Mouse (Mus musculus) hindbrain, embryonic 15.5 days (tissue): ENCODE results near the gene Nabp2. TPM values are rescaled to one million over a fixed set of nuclear protein-coding genes. Genes with fewer than 3 reads are reported as not detected.

ENCODE experiments used
- ATAC-seq: fragments of 200-750 bp; cut with Nextera tagmentation; 2 replicates; pipeline ENCODE4 v1.8.0; 2017; ENCODE audit warnings: low read depth, moderate number of reproducible peaks, moderate TSS enrichment; ENCODE audit not compliant: low FRiP score
- H3K27ac ChIP-seq: fragments of 300-500 bp; sonication (generic); replicated peaks from 2 replicates; pipeline ENCODE4 v1.5.1; 2015; ENCODE audit warnings: mild to moderate bottlenecking, inconsistent platforms
- H3K27me3 ChIP-seq: fragments of 300-500 bp; sonication (generic); 2 replicates; pipeline ENCODE4 v1.6.1; 2015; ENCODE audit warnings: control low read depth, inconsistent platforms
- H3K36me3 ChIP-seq: fragments of 300-500 bp; sonication (generic); 2 replicates; pipeline ENCODE4 v1.6.1; 2015; ENCODE audit warnings: control low read depth, inconsistent platforms
- H3K4me1 ChIP-seq: fragments of 300-500 bp; sonication (generic); replicated peaks from 2 replicates; pipeline ENCODE4 v1.6.1; 2015; ENCODE audit warnings: control low read depth, inconsistent platforms
- H3K4me2 ChIP-seq: fragments of 300-500 bp; sonication (generic); 2 replicates; pipeline ENCODE4 v1.6.1; 2015; ENCODE audit warnings: moderate library complexity, mild to moderate bottlenecking, inconsistent platforms
- H3K4me3 ChIP-seq: fragments of 300-500 bp; sonication (generic); 2 replicates; pipeline ENCODE4 v1.5.1; 2015; ENCODE audit warnings: mild to moderate bottlenecking, inconsistent platforms
- H3K9ac ChIP-seq: fragments of 300-500 bp; sonication (generic); 2 replicates; pipeline ENCODE4 v1.6.1; 2015; ENCODE audit warnings: inconsistent platforms
- H3K9me3 ChIP-seq: fragments of 300-500 bp; sonication (generic); 2 replicates; pipeline ENCODE4 v1.6.1; 2016; ENCODE audit warnings: control low read depth, inconsistent platforms
- WGBS: fragments of 180-500 bp; shearing (Covaris S2); methylation state at CpG from one replicate; pipeline ENCODE4 v1.1.7; 2015; 5-methylcytosine and 5-hydroxymethylcytosine counted together
- polyA plus RNA-seq: library from polyadenylated mRNA; unstranded; fragments of >200 nt; fragmentation: Nextera tagmentation; extraction: Ambion mirVana; gene quantifications from 2 replicates; pipeline ENCODE4 v1.2.1, GENCODE M21; 2015

Nabp2 gene
- polyA plus RNA-seq, 1 experiment from 2014 or later = 141 TPM

- Histone ChIP-seq H3K9ac (no peak overlapping the region), H3K4me1 (no peaks in the 10 kb centered on the region), H3K4me3 (no peak overlapping the region), H3K9me3 (no peaks in the 10 kb centered on the region), H3K4me2 (no peak overlapping the region), H3K27me3 (no peaks in the 10 kb centered on the region), H3K36me3 (peaks cover 54% of the 10 kb centered on the region), H3K27ac (no peak overlapping the region)
- WGBS = 70% methylated on average over 7 of the region's 7 CpGs
- ATAC-seq = no peak
These were observed 13.3 kb upstream of the Nabp2 start for GRCm38 (mm10) chr10:128424604-128425003.

- H3K27ac ChIP-seq = no peak overlapping the region
- H3K27me3 ChIP-seq = no peaks in the 10 kb centered on the region
- no peak for ATAC-seq
- no peak overlapping the region for H3K4me2 ChIP-seq
- H3K9ac ChIP-seq = no peak overlapping the region
- no peaks in the 10 kb centered on the region for H3K9me3 ChIP-seq
- no peak overlapping the region for H3K4me3 ChIP-seq
- 85% methylated on average over 5 of the region's 5 CpGs for WGBS
- H3K36me3 ChIP-seq = peaks cover 59% of the 10 kb centered on the region
- H3K4me1 ChIP-seq = no peaks in the 10 kb centered on the region
These were observed 11.1 kb upstream of the Nabp2 start for GRCm38 (mm10) chr10:128422426-128422825.

- Histone ChIP-seq H3K4me2 (no peak overlapping the region), H3K9me3 (no peaks in the 10 kb centered on the region), H3K9ac (no peak overlapping the region), H3K27me3 (no peaks in the 10 kb centered on the region), H3K27ac (no peak overlapping the region), H3K36me3 (peaks cover 43% of the 10 kb centered on the region), H3K4me3 (no peak overlapping the region), H3K4me1 (peaks cover 38% of the 10 kb centered on the region)
- 95% methylated on average over 5 of the region's 5 CpGs for WGBS
- ATAC-seq = no peak
These were observed 3.6 kb upstream of the Nabp2 start for GRCm38 (mm10) chr10:128414848-128415247.

- Histone ChIP-seq H3K4me3 (peak overlapping the region; percentile 92), H3K27me3 (no peaks in the 10 kb centered on the region), H3K4me1 (peaks cover 46% of the 10 kb centered on the region), H3K36me3 (peaks cover 30% of the 10 kb centered on the region), H3K9me3 (no peaks in the 10 kb centered on the region), H3K27ac (no peak overlapping the region), H3K4me2 (peak overlapping the region; percentile 95), H3K9ac (peak overlapping the region; percentile 89; the same call in 1 of the 2 replicates)
- no peak for ATAC-seq
- WGBS = 67% methylated on average over 1 of the region's 1 CpGs
These were observed 1.8 kb upstream of the Nabp2 start for GRCm38 (mm10) chr10:128413076-128413475.

GRCm38 (mm10) chr10:128412558-128412957, 1.3 kb upstream of the Nabp2 start:
- peaks cover 51% of the 10 kb centered on the region for H3K4me1 ChIP-seq
- H3K36me3 ChIP-seq = peaks cover 29% of the 10 kb centered on the region
- H3K4me2 ChIP-seq = peak overlapping the region; percentile 95
- ATAC-seq = no peak
- peak overlapping the region; percentile 93 for H3K27ac ChIP-seq
- H3K27me3 ChIP-seq = no peaks in the 10 kb centered on the region
- 46% methylated on average over 1 of the region's 1 CpGs for WGBS
- H3K9me3 ChIP-seq = no peaks in the 10 kb centered on the region
- peak overlapping the region; percentile 92 for H3K4me3 ChIP-seq
- H3K9ac ChIP-seq = peak overlapping the region; percentile 89

- peaks cover 51% of the 10 kb centered on the region for H3K4me1 ChIP-seq
- WGBS = 1% methylated on average over 14 of the region's 14 CpGs
- no peak for ATAC-seq
- H3K36me3 ChIP-seq = peaks cover 24% of the 10 kb centered on the region
- H3K9ac ChIP-seq = peak overlapping the region; percentile 89
- H3K9me3 ChIP-seq = no peaks in the 10 kb centered on the region
- peak overlapping the region; percentile 95 for H3K4me2 ChIP-seq
- H3K27ac ChIP-seq = peak overlapping the region; percentile 93
- H3K27me3 ChIP-seq = no peaks in the 10 kb centered on the region
- peak overlapping the region; percentile 92 for H3K4me3 ChIP-seq
These were observed 726 bp upstream of the Nabp2 start for GRCm38 (mm10) chr10:128412055-128412381.

GRCm38 (mm10) chr10:128410560-128410845, 789 bp downstream of the Nabp2 start:
- Histone ChIP-seq H3K4me2 (peak overlapping the region; percentile 95), H3K4me1 (peaks cover 51% of the 10 kb centered on the region), H3K9ac (no peak overlapping the region; the same call in 1 of the 2 replicates), H3K27ac (peak overlapping the region; percentile 93), H3K4me3 (peak overlapping the region; percentile 92), H3K9me3 (no peaks in the 10 kb centered on the region), H3K36me3 (peaks cover 18% of the 10 kb centered on the region), H3K27me3 (no peaks in the 10 kb centered on the region)
- ATAC-seq = no peak
- WGBS = 21% methylated on average over 4 of the region's 4 CpGs

- Histone ChIP-seq H3K9me3 (no peaks in the 10 kb centered on the region), H3K36me3 (peaks cover 14% of the 10 kb centered on the region), H3K27me3 (no peaks in the 10 kb centered on the region), H3K4me2 (peak overlapping the region; percentile 95), H3K9ac (peak overlapping the region; percentile 73), H3K4me1 (peaks cover 50% of the 10 kb centered on the region), H3K27ac (peak overlapping the region; percentile 92), H3K4me3 (peak overlapping the region; percentile 92)
- ATAC-seq = peak; percentile 91
- 7% methylated on average over 36 of the region's 36 CpGs for WGBS
These were observed 1.4 kb downstream of the Nabp2 start for GRCm38 (mm10) chr10:128409692-128410559.

GRCm38 (mm10) chr10:128408591-128409535, 2.4 kb downstream of the Nabp2 start:
- Histone ChIP-seq H3K9ac (peak overlapping the region; percentile 73), H3K36me3 (peaks cover 14% of the 10 kb centered on the region), H3K4me3 (peak overlapping the region; percentile 92), H3K9me3 (no peaks in the 10 kb centered on the region), H3K27me3 (no peaks in the 10 kb centered on the region), H3K4me1 (peaks cover 44% of the 10 kb centered on the region), H3K4me2 (peak overlapping the region; percentile 95), H3K27ac (peak overlapping the region; percentile 92)
- ATAC-seq = peak; percentile 6; the same call in 1 of the 2 replicates
- WGBS = 18% methylated on average over 35 of the region's 35 CpGs

- peaks cover 13% of the 10 kb centered on the region for H3K4me1 ChIP-seq
- H3K27me3 ChIP-seq = no peaks in the 10 kb centered on the region
- H3K4me3 ChIP-seq = no peak overlapping the region
- no peak overlapping the region for H3K9ac ChIP-seq
- ATAC-seq = no peak
- peaks cover 14% of the 10 kb centered on the region for H3K36me3 ChIP-seq
- no peak overlapping the region for H3K27ac ChIP-seq
- H3K9me3 ChIP-seq = no peaks in the 10 kb centered on the region
- no peak overlapping the region for H3K4me2 ChIP-seq
- WGBS = 81% methylated on average over 7 of the region's 7 CpGs
These were observed 7.4 kb downstream of the Nabp2 start for GRCm38 (mm10) chr10:128403931-128404330.

GRCm38 (mm10) chr10:128401638-128402037, 9.7 kb downstream of the Nabp2 start:
- no peaks in the 10 kb centered on the region for H3K4me1 ChIP-seq
- no peak overlapping the region for H3K27ac ChIP-seq
- no peaks in the 10 kb centered on the region for H3K27me3 ChIP-seq
- peaks cover 11% of the 10 kb centered on the region; the same call in 1 of the 2 replicates for H3K36me3 ChIP-seq
- no peaks in the 10 kb centered on the region for H3K9me3 ChIP-seq
- WGBS = 87% methylated on average over 9 of the region's 9 CpGs
- no peak for ATAC-seq
- H3K9ac ChIP-seq = no peak overlapping the region
- no peak overlapping the region for H3K4me2 ChIP-seq
- H3K4me3 ChIP-seq = no peak overlapping the region

- no peak within 1 kb of the TSS for H3K4me2 ChIP-seq
- H3K9me3 ChIP-seq = no peaks in the 10 kb centered on the region
- H3K4me1 ChIP-seq = no peaks in the 10 kb centered on the region
- H3K27ac ChIP-seq = no peak within 1 kb of the TSS
- peaks cover 9% of the 10 kb centered on the region; the same call in 1 of the 2 replicates for H3K36me3 ChIP-seq
- ATAC-seq = no peak
- H3K4me3 ChIP-seq = no peak within 1 kb of the TSS
- no peak within 1 kb of the TSS for H3K9ac ChIP-seq
- no peaks in the 10 kb centered on the region for H3K27me3 ChIP-seq
- WGBS = 19% methylated on average over 2 of the region's 2 CpGs
These were observed 10.2 kb downstream of the Nabp2 start, which contains the start of gene Slc39a5 for GRCm38 (mm10) chr10:128401056-128401455. TSS of gene Slc39a5 (minus strand) at chr10:128401229.
